Mouse (Mus musculus) retina, postnatal 7 days (tissue): Measurements from ENCODE around the gene Ank3.

ENCODE experiments used
- DNase-seq: peaks from one replicate; pipeline ENCODE4 v3.0.0-alpha.2; 2012; ENCODE audit warnings: low read depth, low spot score

The Ank3 gene

DNA sequence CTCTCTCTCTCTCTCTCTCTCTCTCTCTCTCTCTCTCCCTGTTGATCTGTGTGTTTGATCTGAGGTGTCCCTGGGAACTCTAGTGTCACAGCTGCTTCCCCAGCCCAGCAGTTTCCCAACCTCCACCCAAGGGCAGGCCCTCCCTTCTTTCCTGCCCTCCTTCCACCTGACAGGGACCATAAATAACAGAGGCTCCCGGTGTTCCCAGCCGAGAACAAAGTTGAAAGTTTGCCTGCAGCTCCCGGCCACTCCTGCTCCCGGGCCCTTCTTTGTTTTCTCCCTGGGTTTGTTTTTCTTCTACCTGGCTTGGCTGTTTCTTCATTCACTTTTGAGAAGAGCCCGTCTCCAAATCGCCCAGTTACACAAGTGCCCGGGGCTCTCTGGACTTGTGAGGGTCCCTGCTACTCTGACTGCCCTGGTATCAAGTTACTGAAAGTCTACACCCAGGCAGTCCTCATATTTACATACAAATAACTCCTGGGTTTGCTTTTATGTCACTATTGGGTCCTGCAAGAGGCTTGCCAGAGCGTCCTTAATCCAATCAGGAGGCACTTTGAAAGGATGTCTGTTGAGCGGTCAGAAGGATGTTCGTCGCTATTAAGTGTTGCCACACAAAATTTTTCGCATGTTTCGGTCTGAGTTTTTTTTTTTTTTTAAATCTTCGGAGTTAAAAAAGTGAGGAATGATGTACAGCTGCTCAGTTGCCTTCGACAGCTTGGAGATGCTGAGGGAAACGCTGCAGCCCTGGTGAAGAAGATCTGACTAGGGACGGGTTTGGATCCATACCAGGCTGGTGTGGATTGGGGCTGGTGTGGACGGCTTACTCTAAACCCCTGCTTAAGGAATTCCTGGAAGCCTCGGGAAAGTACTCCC lies 526.9 kb downstream of the Ank3 start:
- no peak for DNase-seq

- no peak for DNase-seq
These were observed 527.7 kb downstream of the Ank3 start for GRCm38 (mm10) chr10:69926158-69926882.

GRCm38 (mm10) chr10:69927012-69927411 lies 528.4 kb downstream of the Ank3 start:
- DNase-seq, result no peak

- no peak for DNase-seq
These were observed 529.8 kb downstream of the Ank3 start for GRCm38 (mm10) chr10:69928358-69928757.

DNA sequence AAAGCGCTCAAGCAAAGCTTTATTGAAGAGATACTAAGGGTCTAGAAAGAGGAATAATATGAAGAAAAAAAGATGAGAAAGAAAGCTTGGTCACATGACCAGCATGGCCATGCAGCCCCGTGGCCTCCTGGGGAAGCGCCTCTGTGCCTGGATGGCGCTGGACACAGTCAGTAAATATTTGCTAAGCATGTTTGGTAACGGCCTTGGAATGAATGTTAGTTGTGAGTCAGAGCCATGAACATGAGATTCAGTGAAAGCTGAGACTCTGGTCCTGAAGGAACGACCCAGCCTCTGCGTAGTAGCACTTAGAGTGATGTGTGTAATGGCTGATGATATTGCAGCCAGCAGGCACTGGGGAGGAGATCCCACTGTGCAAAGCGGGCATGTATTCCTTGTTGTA lies 531.9 kb downstream of the Ank3 start:
- DNase-seq, result no peak

DNA sequence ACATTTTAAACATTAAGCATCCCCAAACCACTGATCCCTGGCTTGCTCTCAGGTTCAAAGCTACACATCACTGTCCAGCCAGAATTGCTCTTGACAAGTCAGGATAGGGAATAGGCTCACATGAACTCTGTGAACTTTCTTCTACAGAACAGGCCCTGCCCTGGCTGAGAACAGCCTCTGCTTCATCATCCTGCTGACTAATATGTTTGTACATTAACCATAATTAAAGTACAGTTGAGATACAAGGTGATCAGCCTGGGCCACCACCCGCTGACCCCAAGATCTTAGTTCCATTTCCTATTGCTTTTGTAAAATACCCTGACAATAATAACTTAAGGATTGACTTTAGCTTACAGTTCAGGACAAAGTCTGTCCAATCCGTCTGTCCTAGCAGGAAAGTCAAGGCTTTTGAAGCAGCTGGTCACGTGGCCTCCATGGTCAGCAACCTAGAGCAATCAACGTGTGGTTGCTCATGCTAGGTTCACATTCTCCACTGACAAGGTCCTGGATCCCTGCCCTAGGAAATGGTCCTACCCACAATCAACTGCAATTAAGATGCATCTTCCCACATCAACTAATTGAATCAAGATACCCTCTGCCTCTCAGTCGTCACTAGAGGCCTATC lies 538.0 kb downstream of the Ank3 start:
- no peak for DNase-seq

- no peak for DNase-seq
These were observed 538.8 kb downstream of the Ank3 start for GRCm38 (mm10) chr10:69937291-69937921.

- DNase-seq, result no peak
These were observed 540.6 kb downstream of the Ank3 start for GRCm38 (mm10) chr10:69939144-69939543.

GRCm38 (mm10) chr10:69939966-69940365 lies 541.4 kb downstream of the Ank3 start:
- no peak for DNase-seq

GRCm38 (mm10) chr10:69941001-69941400 lies 542.4 kb downstream of the Ank3 start:
- no peak for DNase-seq

DNA sequence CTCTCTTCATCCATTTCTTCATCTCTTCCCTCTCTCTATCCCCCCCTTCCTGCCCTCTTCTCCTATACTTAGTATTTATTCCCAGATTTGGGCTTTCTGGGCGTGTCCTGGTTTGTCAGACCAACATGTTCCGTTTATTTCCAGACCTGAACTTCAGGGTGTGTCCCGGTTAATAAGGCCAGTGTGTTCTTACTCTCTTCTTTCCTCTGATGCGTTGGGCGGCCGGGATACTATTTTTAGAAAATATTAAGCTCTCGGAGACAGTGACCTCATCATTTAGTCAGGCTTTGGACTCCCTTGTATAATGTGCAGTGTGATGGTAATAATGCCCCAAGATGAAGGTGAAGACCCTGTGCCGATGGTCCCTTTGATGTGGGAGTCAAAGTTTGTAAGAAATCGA lies 546.3 kb downstream of the Ank3 start:
- DNase-seq, result no peak

DNA sequence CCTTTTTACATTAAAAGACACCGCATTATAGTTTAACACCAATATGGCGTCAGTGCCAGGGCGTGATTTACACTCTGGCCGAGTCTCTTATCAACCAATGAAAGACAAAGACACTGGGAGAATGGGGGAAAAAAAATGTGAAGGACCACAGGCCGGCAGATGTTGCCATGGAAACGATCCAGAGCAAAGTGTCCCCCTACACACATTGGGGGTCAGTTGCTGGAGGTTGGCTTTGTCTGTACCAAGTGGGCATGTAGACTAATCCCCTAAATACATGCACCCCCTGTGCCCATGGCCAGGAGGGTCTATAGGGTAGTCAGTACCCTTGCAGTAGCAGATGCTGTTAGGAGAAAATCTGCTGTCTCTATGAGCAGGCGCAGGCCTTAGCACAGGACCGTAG lies 547.3 kb downstream of the Ank3 start:
- DNase-seq, result no peak

DNA sequence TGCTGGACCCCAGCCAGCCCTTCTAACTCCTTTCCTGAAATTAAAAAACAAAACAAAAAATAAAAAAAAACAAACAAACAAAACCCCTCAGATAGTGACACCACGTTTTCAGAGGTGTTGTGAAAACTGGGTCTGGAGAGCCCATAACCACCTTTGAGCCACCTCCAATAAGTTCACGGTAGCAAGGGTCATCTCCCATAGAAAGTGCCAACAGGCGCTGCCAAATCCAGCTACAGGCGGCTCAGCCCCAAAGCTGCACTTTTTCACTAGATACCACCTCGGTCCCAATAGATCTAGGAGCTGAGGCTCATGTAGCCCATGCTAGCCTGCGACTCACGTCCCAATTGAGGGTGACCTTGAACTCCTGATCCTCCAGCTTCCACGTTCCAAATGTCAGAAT lies 547.7 kb downstream of the Ank3 start:
- no peak for DNase-seq

DNA sequence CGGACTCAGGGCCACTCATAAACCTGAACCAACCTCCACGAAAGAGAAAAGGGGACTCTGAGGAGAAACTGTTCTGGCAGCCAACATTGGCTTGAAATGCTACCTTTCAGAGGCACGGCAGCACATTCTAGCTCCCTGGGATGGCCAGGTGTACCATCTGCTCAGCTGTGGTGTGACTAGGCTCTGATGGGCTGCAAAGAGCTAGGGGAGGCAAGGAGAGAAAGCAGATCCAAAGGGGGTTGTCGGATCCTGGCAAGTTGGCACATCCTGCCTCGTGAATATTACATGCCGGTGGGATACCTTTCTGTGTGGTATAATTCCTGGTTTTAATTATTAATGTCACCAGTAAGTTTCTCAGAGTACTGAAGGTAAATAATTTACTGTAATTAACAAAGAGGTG lies 548.5 kb downstream of the Ank3 start:
- DNase-seq, result no peak

DNA sequence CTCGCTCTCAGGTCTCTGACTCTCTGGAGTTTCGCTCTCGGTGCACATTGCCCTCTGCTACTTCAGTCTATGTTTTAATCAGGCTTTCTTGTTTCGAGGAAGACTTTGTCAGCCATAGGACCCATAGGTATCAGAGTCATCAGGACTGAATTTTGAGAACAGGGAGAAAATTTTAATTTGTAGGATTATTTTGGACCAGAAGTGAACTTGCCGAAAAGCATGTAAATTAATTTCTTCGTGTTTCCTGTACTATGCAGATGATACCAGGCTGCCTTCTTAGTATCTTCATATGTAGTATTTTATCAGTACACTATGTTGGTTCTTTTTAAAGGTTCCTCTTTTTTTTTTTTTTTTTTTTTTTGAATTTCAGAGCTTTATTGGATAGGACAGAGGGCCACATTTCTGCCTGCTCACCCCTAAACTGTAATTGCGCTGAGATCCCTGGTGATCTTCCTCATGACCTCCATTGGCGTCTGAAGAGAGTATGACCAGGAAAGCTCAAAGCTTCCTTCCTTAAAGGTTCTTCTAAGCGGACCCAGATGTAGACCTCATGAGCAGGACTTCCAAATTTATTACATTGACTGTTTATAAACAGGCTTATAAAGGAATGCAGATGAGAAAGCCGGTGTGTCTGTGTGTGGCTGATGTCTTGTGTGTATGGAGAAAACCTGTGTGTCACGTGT lies 551.8 kb downstream of the Ank3 start:
- no peak for DNase-seq

- DNase-seq, result no peak
These were observed 552.3 kb downstream of the Ank3 start for GRCm38 (mm10) chr10:69950919-69951236.

DNA sequence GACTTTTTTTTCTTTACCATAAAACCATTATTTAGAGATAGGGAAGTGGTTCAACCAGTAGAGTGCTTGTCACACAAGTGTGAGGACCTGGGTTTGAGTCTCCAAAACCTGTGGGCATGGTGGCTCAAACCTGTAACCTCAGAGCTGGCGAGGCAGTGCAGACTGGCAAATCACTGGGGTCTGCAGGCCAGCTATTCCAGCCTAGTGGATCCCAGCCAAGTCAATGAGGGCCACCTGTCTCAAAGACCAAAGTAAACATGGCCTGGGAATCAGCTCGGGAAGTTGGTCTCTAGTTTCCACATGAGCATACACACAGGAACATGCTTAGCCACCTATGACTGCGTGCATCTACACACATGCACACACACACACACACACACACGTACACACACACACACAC lies 552.9 kb downstream of the Ank3 start:
- no peak for DNase-seq

- DNase-seq, result no peak
These were observed 553.7 kb downstream of the Ank3 start for GRCm38 (mm10) chr10:69952316-69952715.

GRCm38 (mm10) chr10:69954657-69955267 lies 556.2 kb downstream of the Ank3 start:
- DNase-seq, result no peak

- no peak for DNase-seq
These were observed 563.7 kb downstream of the Ank3 start for GRCm38 (mm10) chr10:69962226-69962625.

GRCm38 (mm10) chr10:69962976-69963375 lies 564.4 kb downstream of the Ank3 start:
- no peak for DNase-seq
